Mouse (Mus musculus) olfactory bulb, adult 2 months (tissue): ENCODE results near the gene Dlx3.

ENCODE experiments used
- CTCF ChIP-seq: fragments of 200-500 bp; IDR thresholded peaks from 2 replicates; pipeline ENCODE4 v1.5.1; 2012; ENCODE audit warnings: low read depth, mild to moderate bottlenecking, low read length, moderate library complexity; ENCODE audit not compliant: insufficient read depth
- POLR2A ChIP-seq: fragments of 200-500 bp; IDR thresholded peaks from 2 replicates; pipeline ENCODE4 v1.6.1; 2012; ENCODE audit warnings: mild to moderate bottlenecking, low read depth, low read length, moderate library complexity; ENCODE audit not compliant: insufficient read depth

- no peak for TF ChIP-seq POLR2A
- TF ChIP-seq CTCF = peak; percentile 52; the same call in 1 of the 2 replicates
Measured at GRCm38 (mm10) chr11:95117030-95117429, 2.9 kb upstream of the Dlx3 start.
